10 mouse cellular contexts compared by ENCODE assay signal in genomic region chr9:99846820-99847219, GRCm38 (mm10). TPM values are rescaled to one million over a fixed set of nuclear protein-coding genes. Genes with fewer than 3 reads are reported as not detected.
DNase-seq lines count a peak whose midpoint lies in the region; ATAC-seq and TF ChIP-seq lines count a peak whose summit lies in the region.
"Had no signal": no experiment of that assay in that cellular context is flagged by ENCODE, and none has a peak within 500 bp of the region (broad histone marks: within the 10 kb centered on the region; RNA-seq: fewer than 3 reads in every experiment).

No protein-coding gene starts in this region.

- H3K27ac ChIP-seq in kidney, embryonic 15.5 days: no peak overlapping the region
- no peak overlapping the region for H3K27ac ChIP-seq in embryonic facial prominence, embryonic 11.5 days (replicated peaks; ENCODE audit: low read depth, low read length)
- no peak overlapping the region for H3K27ac ChIP-seq in midbrain, postnatal 0 days (ENCODE audit: low read depth, low read length)
- H3K27ac ChIP-seq: embryonic facial prominence, embryonic 12.5 days; neural tube, embryonic 12.5 days had no signal

- no peaks in the 10 kb centered on the region for H3K4me1 ChIP-seq in kidney, embryonic 15.5 days
- no peaks in the 10 kb centered on the region for H3K4me1 ChIP-seq in embryonic facial prominence, embryonic 11.5 days (ENCODE audit: control insufficient read depth, insufficient read depth, low read length)
- H3K4me1 ChIP-seq in midbrain, postnatal 0 days (ENCODE audit: insufficient read depth, low read length): no peaks in the 10 kb centered on the region
- H3K4me1 ChIP-seq: embryonic facial prominence, embryonic 12.5 days; neural tube, embryonic 12.5 days had no signal

- TF ChIP-seq CTCF in midbrain, postnatal 0 days (IDR thresholded peaks at IDR 0.05): peak; percentile 98

- ATAC-seq in kidney, embryonic 15.5 days (replicated peaks; ENCODE audit: low FRiP score): no peak
- ATAC-seq in embryonic facial prominence, embryonic 11.5 days (replicated peaks; ENCODE audit: insufficient number of reproducible peaks, low FRiP score, low TSS enrichment, low read depth): no peak
- no peak for ATAC-seq in midbrain, postnatal 0 days (ENCODE audit: low FRiP score)

- H3K27me3 ChIP-seq in kidney, embryonic 15.5 days: 0 out of 2 replicates have a peak, but pooled peaks cover 2% of the 10 kb centered on the region
- H3K27me3 ChIP-seq in embryonic facial prominence, embryonic 11.5 days (ENCODE audit: control insufficient read depth, insufficient read depth, low read length): no peaks in the 10 kb centered on the region
- no peaks in the 10 kb centered on the region for H3K27me3 ChIP-seq in midbrain, postnatal 0 days (ENCODE audit: insufficient read depth, low read length)
- H3K27me3 ChIP-seq: neural tube, embryonic 12.5 days had no signal

- DNase-seq in kidney, adult 11 months: peak; percentile 16
- peak; percentile 82 for DNase-seq in adrenal gland, postnatal 14 days
- DNase-seq in embryonic facial prominence, embryonic 11.5 days (ENCODE audit: low spot score): peak; percentile 90
- DNase-seq in heart, postnatal 36 days: peak; percentile 49 to 64
- DNase-seq in left cerebral cortex, adult 18-20 months (ENCODE audit: low spot score in 2 of 2): peak; percentile 67 to 87
- DNase-seq in midbrain, postnatal 0 days (ENCODE audit: low spot score): peak; percentile 86
- DNase-seq in thymus, postnatal 0 days (ENCODE audit: low spot score): peak; percentile 52

- H3K4me3 ChIP-seq in kidney, embryonic 15.5 days (replicated peaks): no peak overlapping the region
- no peak overlapping the region for H3K4me3 ChIP-seq in embryonic facial prominence, embryonic 11.5 days (ENCODE audit: low read depth, low read length)
- no peak overlapping the region for H3K4me3 ChIP-seq in midbrain, postnatal 0 days (ENCODE audit: low read depth, low read length)
- H3K4me3 ChIP-seq: embryonic facial prominence, embryonic 12.5 days; neural tube, embryonic 12.5 days had no signal

- H3K9me3 ChIP-seq in kidney, embryonic 15.5 days (replicated peaks): no peaks in the 10 kb centered on the region
- H3K9me3 ChIP-seq in embryonic facial prominence, embryonic 11.5 days (replicated peaks; ENCODE audit: control insufficient read depth, low read length): no peaks in the 10 kb centered on the region
- no peaks in the 10 kb centered on the region for H3K9me3 ChIP-seq in midbrain, postnatal 0 days (ENCODE audit: low read length)
- H3K9me3 ChIP-seq: embryonic facial prominence, embryonic 12.5 days; neural tube, embryonic 12.5 days had no signal

- H3K36me3 ChIP-seq in kidney, embryonic 15.5 days: no peaks in the 10 kb centered on the region
- H3K36me3 ChIP-seq in embryonic facial prominence, embryonic 11.5 days (replicated peaks; ENCODE audit: control insufficient read depth, insufficient read depth, low read depth, low read length): no peaks in the 10 kb centered on the region
- no peaks in the 10 kb centered on the region for H3K36me3 ChIP-seq in midbrain, postnatal 0 days (ENCODE audit: insufficient read depth, low read length)
- H3K36me3 ChIP-seq: embryonic facial prominence, embryonic 12.5 days; neural tube, embryonic 12.5 days had no signal

- H3K9ac ChIP-seq in kidney, embryonic 15.5 days: no peak overlapping the region
- H3K9ac ChIP-seq in embryonic facial prominence, embryonic 11.5 days (replicated peaks; ENCODE audit: low read length): no peak overlapping the region
- H3K9ac ChIP-seq in midbrain, postnatal 0 days (replicated peaks; ENCODE audit: low read length, poor library complexity, severe bottlenecking): no peak overlapping the region
- H3K9ac ChIP-seq: embryonic facial prominence, embryonic 12.5 days; neural tube, embryonic 12.5 days had no signal

- intact Hi-C loops in heart, postnatal 36 days (cut with DNase I): loop anchor here (1.0 kb wide), 2 partner anchors 535 to 553 kb away; no protein-coding TSS in a partner anchor

- WGBS in kidney, embryonic 15.5 days: under 1% methylated on average over 4 of the region's 4 CpGs
- 3% methylated on average over 4 of the region's 4 CpGs for WGBS in embryonic facial prominence, embryonic 11.5 days
- 4% methylated on average over 4 of the region's 4 CpGs for WGBS in midbrain, postnatal 0 days

- H3K4me2 ChIP-seq in kidney, embryonic 15.5 days: no peak overlapping the region
- no peak overlapping the region for H3K4me2 ChIP-seq in embryonic facial prominence, embryonic 11.5 days (ENCODE audit: low read depth, low read length)
- H3K4me2 ChIP-seq in midbrain, postnatal 0 days (ENCODE audit: low read depth, low read length, poor library complexity, severe bottlenecking): no peak overlapping the region
- H3K4me2 ChIP-seq: embryonic facial prominence, embryonic 12.5 days; neural tube, embryonic 12.5 days had no signal

RNA-seq across cellular contexts. Expression of gene Sox14, which starts 29.1 kb away (rescaled TPM):
- polyA plus RNA-seq in kidney, embryonic 15.5 days (2015; fragmentation: Nextera tagmentation; extraction: Ambion mirVana): not detected in 2 replicates
- not detected in 2 replicates for total RNA-seq in adrenal gland, postnatal 14 days (2021)
- polyA plus RNA-seq in embryonic facial prominence, embryonic 11.5 days (2014; fragmentation: Nextera tagmentation; extraction: Ambion mirVana): 2.1 and 3.8 TPM in 2 replicates
- not detected for total RNA-seq in heart, postnatal 36 days (2021)
- not detected for total RNA-seq in left cerebral cortex, adult 18-20 months (2021)
- 23.3 and 33.5 TPM in 2 replicates for total RNA-seq in midbrain, postnatal 0 days (2014; rRNA removed)
- 45.7 and 46.8 TPM in 2 replicates for polyA plus RNA-seq in midbrain, postnatal 0 days (2015; fragmentation: Nextera tagmentation; extraction: Ambion mirVana)
- polyA plus RNA-seq in thymus, postnatal 0 days (2015; fragmentation: Nextera tagmentation; extraction: Ambion mirVana): not detected in 2 replicates

Comparison
In these comparisons a context has a peak if more than half of its experiments do, and no peak if none do; other contexts are left out.
1. DNase-seq: peak in every context shown above with its lines; median percentile 90 in embryonic facial prominence, embryonic 11.5 days; 86 in midbrain, postnatal 0 days; 82 in adrenal gland, postnatal 14 days; 77 in left cerebral cortex, adult 18-20 months; 56 in heart, postnatal 36 days; 52 in thymus, postnatal 0 days; 16 in kidney, adult 11 months.
2. RNA of gene Sox14, which starts 29.1 kb away (total RNA-seq): 23.3 to 33.5 TPM in midbrain, postnatal 0 days; not detected in adrenal gland, postnatal 14 days, not detected in heart, postnatal 36 days and not detected in left cerebral cortex, adult 18-20 months; every median in the first group is over 10 times any median in the second.